Mouse (Mus musculus) testis, adult 2 months (tissue): ENCODE results near the gene Zbtb22.

ENCODE experiments used
- CTCF ChIP-seq: fragments of 200-500 bp; IDR thresholded peaks from 2 replicates; pipeline ENCODE4 v1.5.1; 2012; ENCODE audit warnings: low read depth, mild to moderate bottlenecking, inconsistent platforms, low read length, moderate library complexity; ENCODE audit not compliant: control insufficient read depth, insufficient read depth, insufficient replicate concordance
- POLR2A ChIP-seq: fragments of 200-500 bp; IDR thresholded peaks from 2 replicates; pipeline ENCODE4 v1.6.1; 2012; ENCODE audit warnings: low read depth, mild to moderate bottlenecking, inconsistent platforms, low read length, moderate library complexity; ENCODE audit not compliant: control insufficient read depth

GRCm38 (mm10) chr17:33931947-33932346 is 16.2 kb downstream of the Zbtb22 start:
- TF ChIP-seq CTCF (no peak), POLR2A (no peak)
